Mouse (Mus musculus) thymus, postnatal 25 days (tissue): ENCODE measurements around the gene C330007P06Rik.
"Not testable (repeated sequence)": the region's sequence is repeated elsewhere in the genome, so short reads cannot be mapped to it uniquely, and the experiment has no call there.

Experiments
- DNase-seq: peaks from one replicate; pipeline ENCODE4 v3.0.0; 2022

The C330007P06Rik gene

DNA sequence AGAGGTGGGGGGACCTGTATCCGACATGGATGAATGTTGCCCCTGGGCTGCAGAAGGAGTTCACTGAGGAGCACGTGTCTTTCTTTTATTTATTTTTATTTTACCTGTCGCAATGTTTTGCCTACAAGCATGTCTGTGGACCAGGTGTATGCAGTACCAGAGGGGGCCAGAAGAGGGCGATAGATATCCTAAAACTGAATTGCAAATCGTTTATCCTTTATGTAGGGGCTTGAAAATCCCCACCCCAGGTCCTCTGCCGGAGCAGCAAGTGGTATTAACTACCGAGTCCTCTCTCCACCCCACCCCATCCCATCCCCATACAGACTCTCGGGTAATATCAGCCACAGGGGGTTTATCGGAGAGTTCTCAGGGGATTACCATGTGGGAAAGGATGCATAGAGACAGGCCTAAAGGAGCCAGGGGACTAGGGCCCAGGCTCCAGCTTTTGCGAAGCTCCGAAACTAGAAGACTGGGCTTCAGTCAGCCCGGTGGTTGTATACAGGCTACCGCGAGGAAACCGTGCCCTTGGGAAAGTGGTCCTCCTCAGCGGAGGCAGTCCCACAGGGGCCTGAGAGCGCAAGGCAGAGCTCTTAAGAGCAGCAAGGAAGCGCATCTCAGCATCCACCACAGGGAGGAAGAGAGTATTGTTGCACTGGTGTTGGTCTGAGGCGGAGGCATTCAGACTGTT is 40.4 kb downstream of the C330007P06Rik start:
- DNase-seq = peak; percentile 73

- DNase-seq = no peak
Measured at GRCm38 (mm10) chrX:36831632-36832031, 42.3 kb downstream of the C330007P06Rik start.

- DNase-seq = no peak
Measured at GRCm38 (mm10) chrX:36830271-36830670, 43.6 kb downstream of the C330007P06Rik start.

- DNase-seq = no peak
Measured at GRCm38 (mm10) chrX:36826873-36827272, 47.0 kb downstream of the C330007P06Rik start.

DNA sequence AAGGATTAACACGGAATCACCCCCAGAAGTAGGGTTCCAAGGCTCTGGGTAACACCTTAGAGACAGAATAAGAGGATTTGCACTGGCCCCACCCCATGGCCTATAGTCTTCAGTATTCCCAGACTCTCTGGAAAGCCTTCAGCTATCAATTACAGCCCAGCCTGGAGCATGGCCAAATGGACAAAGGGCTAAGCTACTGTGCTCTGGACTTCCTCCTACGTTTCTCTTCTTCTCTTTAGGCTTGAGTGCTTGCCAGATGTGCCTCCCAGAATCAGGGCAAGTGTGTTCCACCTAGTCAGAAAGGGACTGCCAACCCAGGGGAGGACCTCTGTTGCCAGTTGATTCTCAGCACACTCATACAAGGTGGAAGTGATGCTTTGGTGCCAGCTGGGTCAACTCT is 48.9 kb downstream of the C330007P06Rik start:
- no peak for DNase-seq

GRCm38 (mm10) chrX:36823932-36824711 is 49.8 kb downstream of the C330007P06Rik start:
- DNase-seq = no peak

GRCm38 (mm10) chrX:36820201-36820600 is 53.7 kb downstream of the C330007P06Rik start:
- DNase-seq = peak; percentile 49

DNA sequence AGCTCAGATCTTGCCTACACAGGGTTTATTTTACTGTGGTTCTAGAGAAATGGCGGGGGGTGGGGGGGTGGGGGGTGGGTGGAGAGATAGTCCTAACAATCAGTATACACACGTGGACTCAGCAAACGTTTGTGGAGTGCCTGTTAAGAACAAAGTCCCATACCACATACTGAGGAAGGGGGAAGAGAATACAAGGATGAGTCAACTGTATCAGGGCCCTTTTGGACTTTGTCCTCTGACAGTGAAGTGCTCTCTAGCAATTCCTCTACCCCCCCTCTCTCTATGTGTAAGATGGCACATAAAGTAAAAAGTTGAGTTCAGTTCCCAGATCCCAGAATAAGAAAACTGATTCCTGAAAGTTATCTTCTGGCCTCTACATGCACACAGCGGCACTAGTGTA is 54.3 kb downstream of the C330007P06Rik start:
- no peak for DNase-seq

- DNase-seq = no peak
Measured at GRCm38 (mm10) chrX:36816953-36817441, 56.9 kb downstream of the C330007P06Rik start.

DNA sequence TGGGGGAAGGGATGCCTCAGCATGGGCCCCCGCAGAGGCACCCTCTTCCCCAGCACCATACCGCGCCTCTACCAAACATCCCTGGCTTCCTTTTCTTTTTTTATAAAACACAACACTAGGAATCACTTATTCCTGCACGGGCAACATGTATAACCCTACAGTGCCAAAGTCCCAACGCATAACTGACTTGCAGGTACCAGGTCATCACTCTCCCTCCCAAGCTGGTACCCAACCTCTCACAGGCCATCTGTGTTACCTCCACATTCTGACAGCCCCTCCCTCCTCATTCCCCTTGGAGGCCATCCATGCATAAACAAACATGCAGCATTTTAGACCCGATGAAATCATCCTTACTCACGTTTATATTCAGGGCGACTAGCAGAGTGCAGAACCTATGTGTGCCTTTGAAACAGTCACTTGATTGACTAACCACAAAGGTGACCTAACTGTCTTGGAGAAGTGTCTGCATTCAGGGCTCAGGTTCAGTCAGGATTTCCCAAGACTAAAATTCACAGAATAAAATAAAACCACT is 57.5 kb downstream of the C330007P06Rik start:
- DNase-seq = no peak

DNA sequence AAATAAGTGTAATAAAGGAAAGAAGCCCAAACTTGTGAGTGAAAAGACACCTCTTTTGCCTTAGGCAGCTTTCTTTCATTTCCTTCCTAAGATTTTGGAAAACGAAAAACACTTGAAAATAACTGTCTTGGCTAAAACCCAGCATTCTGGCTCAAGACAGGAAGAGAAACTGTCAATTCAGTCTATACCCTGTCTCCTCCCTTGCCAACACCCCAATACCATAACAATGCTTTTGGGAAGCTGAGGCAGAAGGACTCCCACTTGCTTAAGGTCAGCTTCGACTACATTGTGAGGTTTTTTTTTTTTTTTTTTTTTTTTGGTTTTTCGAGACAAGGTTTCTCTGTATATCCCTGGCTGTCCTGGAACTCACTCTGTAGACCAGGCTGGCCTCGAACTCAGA is 58.5 kb downstream of the C330007P06Rik start:
- DNase-seq = no peak

GRCm38 (mm10) chrX:36815022-36815421 is 58.9 kb downstream of the C330007P06Rik start:
- no peak for DNase-seq

DNA sequence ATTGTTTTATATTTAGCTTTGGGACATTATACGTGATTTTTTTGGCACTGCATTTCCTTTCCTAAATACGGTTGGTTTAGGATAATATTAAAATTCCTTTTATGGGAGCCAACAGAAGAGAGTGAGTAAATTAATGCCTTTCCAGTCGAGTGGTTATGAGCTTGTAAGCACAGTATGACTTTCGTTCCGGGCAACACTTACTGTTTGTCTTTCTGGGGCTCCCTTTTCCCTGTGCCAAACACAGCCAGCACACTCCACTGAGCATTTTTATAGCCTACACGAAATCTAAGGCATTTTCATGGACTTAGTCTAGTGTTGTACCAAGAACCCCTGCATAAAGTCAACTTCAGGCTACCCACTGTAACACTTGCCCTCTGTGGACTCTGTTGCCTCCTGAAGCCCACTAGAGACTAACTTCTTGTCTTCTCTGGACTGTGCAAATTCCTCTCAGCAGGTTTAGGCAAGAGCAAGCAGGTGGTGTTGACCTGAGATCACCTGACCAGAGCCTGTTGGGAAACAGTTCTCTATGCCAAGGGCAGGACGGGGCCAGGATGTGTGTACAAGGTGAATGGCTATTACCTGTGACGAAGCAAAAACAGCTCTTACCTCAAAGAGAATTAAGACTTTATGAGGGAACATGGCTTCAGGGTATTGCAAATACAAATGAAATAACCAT is 59.6 kb downstream of the C330007P06Rik start:
- no peak for DNase-seq

GRCm38 (mm10) chrX:36811377-36811776 is 62.5 kb downstream of the C330007P06Rik start:
- DNase-seq = peak; percentile 25

DNA sequence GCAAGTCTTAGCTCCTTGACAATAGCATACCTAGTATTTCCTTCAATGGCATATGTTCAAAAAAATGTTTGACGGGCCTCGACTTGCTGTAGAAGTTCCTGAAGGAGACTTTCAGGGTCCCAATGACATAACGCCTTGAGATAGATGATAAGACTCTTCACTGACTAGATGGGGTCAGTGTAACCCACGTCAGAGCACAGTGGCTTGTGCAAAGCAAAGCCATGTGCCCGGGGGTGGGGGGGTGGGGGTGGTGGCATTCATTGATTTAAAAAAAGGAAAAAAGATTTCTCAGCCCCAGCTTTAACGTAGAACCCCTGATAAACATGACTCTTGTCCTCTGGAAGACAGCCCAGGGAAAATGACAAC is 65.6 kb downstream of the C330007P06Rik start:
- no peak for DNase-seq

DNA sequence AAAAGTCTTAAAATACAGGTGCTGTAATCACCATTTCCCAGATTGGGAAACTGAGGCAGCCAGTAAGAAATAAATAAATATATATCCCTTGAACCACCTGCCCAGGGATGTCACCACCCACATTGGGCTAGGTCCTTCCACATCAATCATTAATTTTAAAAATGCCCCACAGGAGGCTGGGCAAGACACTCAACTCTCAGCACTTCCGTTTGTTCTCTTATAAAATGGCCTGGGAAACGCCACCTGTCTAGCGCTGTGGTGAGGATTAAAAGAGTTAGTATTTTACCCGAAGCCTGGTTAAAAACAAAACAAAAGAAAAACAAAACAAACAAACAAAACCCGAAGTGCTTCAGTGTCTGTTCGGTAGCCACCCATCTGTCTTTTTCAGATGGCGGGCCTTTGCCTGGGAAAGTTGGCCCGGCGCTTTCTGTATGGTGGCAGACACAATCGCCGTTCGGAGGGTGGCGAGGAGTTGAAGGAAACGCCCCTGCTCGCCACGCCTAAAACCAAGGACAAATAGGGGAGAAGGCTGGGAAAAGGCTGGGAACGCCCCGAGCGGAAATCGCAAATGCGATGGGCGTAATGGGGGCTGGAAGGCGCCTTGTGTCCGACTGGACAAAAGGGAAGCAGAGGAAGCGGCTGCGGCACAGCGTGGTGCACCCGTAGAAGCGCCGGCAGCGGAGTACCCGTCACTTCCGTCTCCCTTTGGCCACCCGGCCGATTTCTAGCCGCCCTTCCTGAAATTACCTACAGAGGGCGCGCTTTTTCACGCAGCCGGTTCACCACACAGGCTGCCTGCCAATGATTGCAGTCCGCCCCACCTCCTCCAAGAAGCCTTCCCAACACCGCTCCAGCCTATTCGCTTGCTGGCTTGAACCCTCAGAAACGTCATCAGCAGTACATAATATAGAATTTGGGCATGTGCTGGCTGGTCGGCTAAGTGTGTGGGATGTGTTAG is 66.3 kb downstream of the C330007P06Rik start:
- DNase-seq = peak; percentile 87

DNA sequence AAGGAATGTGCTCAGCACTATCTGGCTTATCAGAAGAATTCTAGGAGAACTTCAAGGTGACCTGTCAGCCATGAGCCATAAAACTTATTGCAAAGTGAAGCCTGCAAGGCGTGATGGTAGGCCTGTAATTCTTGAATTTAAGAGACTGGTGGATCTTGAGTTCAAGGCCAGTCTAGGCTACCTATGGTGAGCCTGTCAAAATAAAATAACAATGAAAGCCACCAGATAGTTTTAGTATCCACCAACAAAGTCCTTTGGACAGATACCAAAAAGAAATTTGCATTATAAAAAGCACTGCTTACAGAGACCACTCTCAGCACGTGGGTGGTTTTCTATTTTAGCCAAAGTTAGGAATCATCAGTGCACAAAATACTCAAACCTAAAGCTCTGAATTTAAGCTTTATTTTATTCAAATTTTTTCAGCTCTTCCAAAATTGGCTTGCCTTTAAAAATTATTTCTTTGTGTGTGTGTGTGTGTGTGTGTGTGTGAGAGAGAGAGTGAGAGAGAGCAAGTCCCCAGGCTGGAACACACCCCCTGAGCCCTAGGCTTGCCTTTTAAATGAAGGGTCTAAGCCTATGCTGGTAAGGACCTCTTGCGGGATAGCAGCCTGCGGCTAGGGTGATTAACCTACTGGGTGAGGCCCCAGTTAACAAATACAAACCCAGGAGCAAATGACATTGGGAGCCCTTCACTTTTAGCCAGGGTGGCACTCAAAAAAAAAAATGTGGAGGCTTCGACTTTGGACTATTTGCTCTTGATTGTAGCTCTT is 68.3 kb downstream of the C330007P06Rik start:
- DNase-seq = no peak

GRCm38 (mm10) chrX:36804196-36804595 is 69.7 kb downstream of the C330007P06Rik start:
- DNase-seq = no peak

GRCm38 (mm10) chrX:36803189-36803588 is 70.7 kb downstream of the C330007P06Rik start:
- peak; percentile 8 for DNase-seq

- DNase-seq = no peak
Measured at GRCm38 (mm10) chrX:36799131-36799879, 74.6 kb downstream of the C330007P06Rik start.

GRCm38 (mm10) chrX:36796734-36797133 is 77.2 kb downstream of the C330007P06Rik start:
- not testable (repeated sequence) for DNase-seq
